Comparison of ENCODE assay signal across 28 mouse cellular contexts in genomic region chr16:59531243-59531642, GRCm38 (mm10).
"Had no signal": no experiment of that assay in that cellular context is flagged by ENCODE, and none has a peak within 500 bp of the region (broad histone marks: within the 10 kb centered on the region; RNA-seq: fewer than 3 reads in every experiment).

No protein-coding gene starts in this region.

- DNase-seq: cerebellum, adult 18-20 months; cerebellum, adult 2 months; cerebellum, adult 9-10 months; cerebellum, adult 9-11 months; cerebellum, postnatal 10 days; cerebellum, postnatal 14 days; cerebellum, postnatal 25 days; cerebellum, postnatal 36 days; embryo, embryonic 11 days; forebrain, postnatal 0 days; gastrocnemius, adult 2 months; gastrocnemius, postnatal 10 days; gastrocnemius, postnatal 14 days; gastrocnemius, postnatal 25 days; gastrocnemius, postnatal 36 days; heart, adult 11 months; heart, adult 18-20 months had no signal

- H3K4me2 ChIP-seq: embryonic facial prominence, embryonic 12.5 days; embryonic facial prominence, embryonic 13.5 days; embryonic facial prominence, embryonic 15.5 days; forebrain, embryonic 12.5 days; forebrain, embryonic 13.5 days; forebrain, embryonic 15.5 days had no signal

- ATAC-seq: forebrain, embryonic 13.5 days; forebrain, embryonic 14.5 days; forebrain, embryonic 15.5 days; forebrain, embryonic 16.5 days; forebrain, postnatal 0 days had no signal

- H3K27ac ChIP-seq: embryonic facial prominence, embryonic 10.5 days; embryonic facial prominence, embryonic 12.5 days; embryonic facial prominence, embryonic 13.5 days; embryonic facial prominence, embryonic 15.5 days; forebrain, embryonic 10.5 days; forebrain, embryonic 12.5 days; forebrain, embryonic 13.5 days; forebrain, embryonic 15.5 days; gastrocnemius, adult 2 months had no signal

- H3K9ac ChIP-seq: embryonic facial prominence, embryonic 12.5 days; embryonic facial prominence, embryonic 13.5 days; embryonic facial prominence, embryonic 15.5 days; forebrain, embryonic 12.5 days; forebrain, embryonic 13.5 days; forebrain, embryonic 15.5 days; forebrain, postnatal 0 days had no signal

- H3K4me1 ChIP-seq: embryonic facial prominence, embryonic 12.5 days; embryonic facial prominence, embryonic 15.5 days; forebrain, embryonic 10.5 days; forebrain, embryonic 12.5 days; forebrain, embryonic 13.5 days; forebrain, embryonic 15.5 days had no signal

- H3K9me3 ChIP-seq: embryonic facial prominence, embryonic 10.5 days; embryonic facial prominence, embryonic 13.5 days; embryonic facial prominence, embryonic 15.5 days; forebrain, embryonic 12.5 days; forebrain, embryonic 13.5 days; forebrain, embryonic 15.5 days had no signal

- H3K27me3 ChIP-seq: embryonic facial prominence, embryonic 12.5 days; embryonic facial prominence, embryonic 13.5 days; embryonic facial prominence, embryonic 15.5 days; forebrain, embryonic 12.5 days; forebrain, embryonic 13.5 days; forebrain, embryonic 15.5 days had no signal

- H3K4me3 ChIP-seq: embryonic facial prominence, embryonic 10.5 days; embryonic facial prominence, embryonic 12.5 days; embryonic facial prominence, embryonic 13.5 days; embryonic facial prominence, embryonic 15.5 days; erythroblast, embryonic 14.5 days; forebrain, embryonic 10.5 days; forebrain, embryonic 12.5 days; forebrain, embryonic 13.5 days; forebrain, embryonic 15.5 days; gastrocnemius, adult 2 months had no signal

- H3K36me3 ChIP-seq: forebrain, embryonic 15.5 days had no signal
